Comparison of ENCODE assay signal across 18 mouse cellular contexts in the genomic region with DNA sequence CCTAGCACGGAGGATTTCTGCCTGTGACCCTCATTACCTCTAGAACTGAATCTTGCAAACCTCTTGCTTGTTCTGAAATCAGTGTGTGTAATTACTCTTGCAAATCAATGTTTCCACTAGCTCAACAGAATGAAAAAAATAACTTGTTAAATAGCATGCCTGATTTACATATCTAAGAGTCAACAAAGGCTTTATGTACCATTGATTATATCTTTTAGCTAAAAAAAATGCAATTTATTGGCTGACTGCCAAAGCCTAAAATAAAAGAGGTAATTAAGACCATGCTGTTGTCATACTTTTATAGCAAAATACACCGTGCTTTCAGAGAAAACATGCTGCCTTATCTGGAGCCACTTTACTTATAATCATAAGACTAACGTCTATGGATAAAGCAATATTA.
"Had no signal": no experiment of that assay in that cellular context is flagged by ENCODE, and none has a peak within 500 bp of the region (broad histone marks: within the 10 kb centered on the region; RNA-seq: fewer than 3 reads in every experiment).

No protein-coding gene starts in this region.

- H3K36me3 ChIP-seq: midbrain, embryonic 10.5 days; midbrain, embryonic 12.5 days; midbrain, embryonic 15.5 days; neural tube, embryonic 13.5 days; neural tube, embryonic 15.5 days had no signal

- H3K9ac ChIP-seq: lung, embryonic 14.5 days; midbrain, embryonic 12.5 days; midbrain, embryonic 15.5 days; neural tube, embryonic 13.5 days; neural tube, embryonic 15.5 days had no signal

- H3K4me1 ChIP-seq: midbrain, embryonic 10.5 days; midbrain, embryonic 12.5 days; midbrain, embryonic 15.5 days; neural tube, embryonic 13.5 days; neural tube, embryonic 15.5 days had no signal

- H3K9me3 ChIP-seq: midbrain, embryonic 10.5 days; midbrain, embryonic 12.5 days; midbrain, embryonic 15.5 days; neural tube, embryonic 13.5 days; neural tube, embryonic 15.5 days had no signal

- H3K4me2 ChIP-seq: lung, embryonic 14.5 days; midbrain, embryonic 12.5 days; midbrain, embryonic 15.5 days; neural tube, embryonic 13.5 days; neural tube, embryonic 15.5 days had no signal

- ATAC-seq: midbrain, embryonic 15.5 days had no signal

- DNase-seq: lung, adult 18-20 months; lung, embryonic 14.5 days; lung, postnatal 10 days; lung, postnatal 4 days; retina, postnatal 1 day; right cerebral cortex, adult 18-20 months; right cerebral cortex, postnatal 25 days; right cerebral cortex, postnatal 4 days; spleen, adult 18-20 months; thymus, adult 18-20 months; thymus, postnatal 14 days; thymus, postnatal 36 days had no signal

- H3K27ac ChIP-seq: midbrain, embryonic 10.5 days; midbrain, embryonic 12.5 days; midbrain, embryonic 15.5 days; neural tube, embryonic 13.5 days; neural tube, embryonic 15.5 days had no signal

- H3K4me3 ChIP-seq: midbrain, embryonic 10.5 days; midbrain, embryonic 12.5 days; midbrain, embryonic 15.5 days; myocyte; neural tube, embryonic 13.5 days; neural tube, embryonic 15.5 days had no signal

- H3K27me3 ChIP-seq: midbrain, embryonic 12.5 days; midbrain, embryonic 15.5 days; neural tube, embryonic 13.5 days; neural tube, embryonic 15.5 days had no signal
